Comparison of ENCODE assay signal across 25 mouse cellular contexts in genomic region chr6:143095126-143095525, GRCm38 (mm10). TPM values are rescaled to one million over a fixed set of nuclear protein-coding genes. Genes with fewer than 3 reads are reported as not detected.
A peak's percentile ranks its signal among the peaks of the same experiment; 100 is the strongest.
DNase-seq lines count a peak whose midpoint lies in the region; ATAC-seq and TF ChIP-seq lines count a peak whose summit lies in the region.
"Had no signal": no experiment of that assay in that cellular context is flagged by ENCODE, and none has a peak within 500 bp of the region (broad histone marks: within the 10 kb centered on the region; RNA-seq: fewer than 3 reads in every experiment).

No protein-coding gene starts in this region.

- TF ChIP-seq EP300 in liver, postnatal 0 days (IDR thresholded peaks at IDR 0.05; ENCODE audit: low read depth): no peak

- peaks cover 9% of the 10 kb centered on the region for H3K36me3 ChIP-seq in liver, postnatal 0 days (replicated peaks; ENCODE audit: insufficient read depth, low read length)
- H3K36me3 ChIP-seq in midbrain, embryonic 14.5 days (ENCODE audit: control insufficient read depth, insufficient read depth, low read length): peaks cover 33% of the 10 kb centered on the region
- H3K36me3 ChIP-seq in midbrain, postnatal 0 days (ENCODE audit: insufficient read depth, low read length): peaks cover 14% of the 10 kb centered on the region

- no peaks in the 10 kb centered on the region for H3K27me3 ChIP-seq in liver, postnatal 0 days (ENCODE audit: insufficient read depth, low read length)
- H3K27me3 ChIP-seq in midbrain, embryonic 14.5 days (ENCODE audit: control insufficient read depth, insufficient read depth, low read length): no peaks in the 10 kb centered on the region
- no peaks in the 10 kb centered on the region for H3K27me3 ChIP-seq in midbrain, postnatal 0 days (ENCODE audit: insufficient read depth, low read length)
- H3K27me3 ChIP-seq: CH12.LX; forebrain, embryonic 15.5 days; heart, embryonic 13.5 days had no signal

- 79% methylated on average over 11 of the region's 11 CpGs for WGBS in liver, postnatal 0 days (ENCODE audit: insufficient replicate concordance)
- WGBS in midbrain, embryonic 14.5 days: 56% methylated on average over 11 of the region's 11 CpGs
- WGBS in midbrain, postnatal 0 days: 47% methylated on average over 11 of the region's 11 CpGs

- no peak overlapping the region for H3K9ac ChIP-seq in liver, postnatal 0 days (replicated peaks)
- H3K9ac ChIP-seq in midbrain, embryonic 14.5 days (replicated peaks; ENCODE audit: low read length): no peak overlapping the region
- no peak overlapping the region for H3K9ac ChIP-seq in midbrain, postnatal 0 days (replicated peaks; ENCODE audit: low read length, poor library complexity, severe bottlenecking)
- H3K9ac ChIP-seq: forebrain, embryonic 15.5 days; heart, embryonic 13.5 days; hindbrain, embryonic 14.5 days had no signal

- no peak overlapping the region for H3K4me3 ChIP-seq in liver, postnatal 0 days (ENCODE audit: low read depth, low read length)
- no peak overlapping the region for H3K4me3 ChIP-seq in midbrain, embryonic 14.5 days (replicated peaks; ENCODE audit: low read depth, low read length)
- no peak overlapping the region for H3K4me3 ChIP-seq in midbrain, postnatal 0 days (ENCODE audit: low read depth, low read length)
- H3K4me3 ChIP-seq: forebrain, embryonic 15.5 days; heart, adult 2 months; heart, embryonic 10.5 days; heart, embryonic 13.5 days had no signal

- TF ChIP-seq CTCF in liver, postnatal 0 days (IDR thresholded peaks at IDR 0.05; ENCODE audit: low read depth): no peak
- TF ChIP-seq CTCF in midbrain, postnatal 0 days (IDR thresholded peaks at IDR 0.05): no peak
- TF ChIP-seq CTCF in brain, embryonic 14.5 days (IDR thresholded peaks at IDR 0.05; ENCODE audit: borderline replicate concordance, extremely low read depth, insufficient read depth, insufficient read length): no peak

- H3K4me2 ChIP-seq in liver, postnatal 0 days (ENCODE audit: low read depth, low read length): no peak overlapping the region
- H3K4me2 ChIP-seq in midbrain, embryonic 14.5 days (ENCODE audit: low read length): no peak overlapping the region
- H3K4me2 ChIP-seq in midbrain, postnatal 0 days (ENCODE audit: low read depth, low read length, poor library complexity, severe bottlenecking): no peak overlapping the region
- H3K4me2 ChIP-seq: forebrain, embryonic 15.5 days; heart, embryonic 13.5 days; hindbrain, embryonic 14.5 days had no signal

- H3K9me3 ChIP-seq in liver, postnatal 0 days (ENCODE audit: low read length): no peaks in the 10 kb centered on the region
- no peaks in the 10 kb centered on the region for H3K9me3 ChIP-seq in midbrain, embryonic 14.5 days (ENCODE audit: control insufficient read depth, low read length)
- H3K9me3 ChIP-seq in midbrain, postnatal 0 days (ENCODE audit: low read length): no peaks in the 10 kb centered on the region
- H3K9me3 ChIP-seq: forebrain, embryonic 15.5 days; heart, embryonic 10.5 days; heart, embryonic 13.5 days had no signal

- no peak for ATAC-seq in liver, postnatal 0 days
- no peak for ATAC-seq in midbrain, embryonic 14.5 days (ENCODE audit: low FRiP score, low TSS enrichment)
- no peak for ATAC-seq in midbrain, postnatal 0 days (ENCODE audit: low FRiP score)
- ATAC-seq: forebrain, embryonic 15.5 days; hindbrain, postnatal 0 days had no signal

- no peak overlapping the region for H3K27ac ChIP-seq in liver, postnatal 0 days (ENCODE audit: low read depth)
- H3K27ac ChIP-seq in midbrain, embryonic 14.5 days (replicated peaks; ENCODE audit: low read depth, low read length): no peak overlapping the region
- H3K27ac ChIP-seq in midbrain, postnatal 0 days (ENCODE audit: low read depth, low read length): no peak overlapping the region
- H3K27ac ChIP-seq: forebrain, embryonic 15.5 days; heart, adult 2 months; heart, embryonic 10.5 days; heart, embryonic 13.5 days; hindbrain, postnatal 0 days had no signal

- 0 out of 2 replicates have a peak, but pooled peaks cover 2% of the 10 kb centered on the region for H3K4me1 ChIP-seq in liver, postnatal 0 days (ENCODE audit: insufficient read depth)
- peaks cover 16% of the 10 kb centered on the region for H3K4me1 ChIP-seq in midbrain, embryonic 14.5 days (ENCODE audit: control insufficient read depth, insufficient read depth, low read length)
- no peaks in the 10 kb centered on the region for H3K4me1 ChIP-seq in midbrain, postnatal 0 days (ENCODE audit: insufficient read depth, low read length)

- no peak for TF ChIP-seq POLR2A in brain, embryonic 14.5 days (IDR thresholded peaks at IDR 0.05; ENCODE audit: borderline replicate concordance, extremely low read depth, insufficient read depth, insufficient read length, poor library complexity, severe bottlenecking)

- DNase-seq in liver: peak; percentile 51
- no peak for DNase-seq in liver, postnatal 0 days
- peak; percentile 25 for DNase-seq in midbrain, embryonic 14.5 days
- no peak for DNase-seq in midbrain, postnatal 0 days (ENCODE audit: low spot score)
- peak; percentile 25 for DNase-seq in brain, embryonic 14.5 days (ENCODE audit: low read depth)
- DNase-seq in retina, postnatal 1 day: peak; percentile 87
- no peak for DNase-seq in embryo, embryonic 10.5 days (ENCODE audit: low spot score)
- DNase-seq in gastrocnemius, postnatal 25 days: no peak
- DNase-seq: adrenal gland, adult 2 months; adrenal gland, postnatal 14 days; B cell, adult 2 months; cerebellum, adult 11-12 months; cerebellum, adult 8-10 months; cerebellum, postnatal 10 days; cerebellum, postnatal 36 days; gastrocnemius, postnatal 36 days; heart, adult 2 months; heart, postnatal 14 days; heart, postnatal 4 days had no signal

RNA-seq across cellular contexts. Expression of gene C2cd5, which starts 4.8 kb away (rescaled TPM):
- 7.2 and 7.9 TPM in 2 replicates for polyA plus RNA-seq in liver, postnatal 0 days (2015; fragmentation: Nextera tagmentation; extraction: Ambion mirVana)
- 34.4 and 42.8 TPM in 2 replicates for polyA plus RNA-seq in midbrain, embryonic 14.5 days (2014; fragmentation: Nextera tagmentation; extraction: Ambion mirVana)
- total RNA-seq in midbrain, postnatal 0 days (2014; rRNA removed): 41.4 and 44.1 TPM in 2 replicates
- 20.1 and 22.9 TPM in 2 replicates for polyA plus RNA-seq in midbrain, postnatal 0 days (2015; fragmentation: Nextera tagmentation; extraction: Ambion mirVana)
- 77.8 and 93.5 TPM in 2 replicates for polyA plus RNA-seq in brain, embryonic 14.5 days (2012; rRNA removed)
- 10 to 100 TPM in 1 of 2 experiments, 1 to 10 TPM in 1; 8.2 to 10.9 TPM for total RNA-seq in gastrocnemius, postnatal 25 days (2021)

Comparison
In these comparisons a context has a peak if more than half of its experiments do, and no peak if none do; other contexts are left out.
1. DNase-seq: peak in liver (single experiment), midbrain, embryonic 14.5 days (single experiment), brain, embryonic 14.5 days (single experiment) and retina, postnatal 1 day (single experiment); none in liver, postnatal 0 days (single experiment), midbrain, postnatal 0 days (single experiment), embryo, embryonic 10.5 days (single experiment) and gastrocnemius, postnatal 25 days (single experiment).